Mouse (Mus musculus): Measurements from ENCODE around the gene Ppfibp2.

DNA sequence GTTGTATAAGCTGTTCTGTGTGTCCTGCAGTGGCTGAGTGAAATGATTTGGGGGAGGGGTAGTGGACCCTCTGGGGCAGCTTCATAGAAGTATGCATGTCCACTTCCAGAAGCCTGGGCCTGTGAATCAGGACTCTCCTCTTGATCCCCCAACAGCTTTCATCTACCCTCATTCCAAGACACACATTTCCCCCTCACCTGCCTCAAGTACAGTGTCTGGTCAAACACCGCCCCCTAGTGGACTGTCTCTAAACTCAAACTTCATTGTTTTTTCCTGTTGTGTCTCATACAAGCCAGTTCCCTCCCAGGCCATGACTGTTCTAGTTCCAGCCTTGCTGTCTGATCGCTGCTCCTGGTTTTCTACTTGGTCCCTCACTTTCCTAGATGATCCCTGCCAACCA, 152.9 kb downstream of the Ppfibp2 start:
- no peak for TF ChIP-seq POLR2A (IDR thresholded peaks at IDR 0.05; ENCODE audit: insufficient read depth, low read length)
- TF ChIP-seq CTCF (IDR thresholded peaks at IDR 0.05; ENCODE audit: low read depth, low read length): peak; percentile 36
- no peak for TF ChIP-seq EP300 (IDR thresholded peaks at IDR 0.05; ENCODE audit: insufficient read depth, low read depth, low read length)
